Mouse (Mus musculus): ENCODE measurements at regions not wholly inside any gene's neighbourhood (a gene's known extent, or its start where the extent isn't known, plus 50 kb on each side); places are given as distances from the start of the nearest gene placed in this dataset.

DNA sequence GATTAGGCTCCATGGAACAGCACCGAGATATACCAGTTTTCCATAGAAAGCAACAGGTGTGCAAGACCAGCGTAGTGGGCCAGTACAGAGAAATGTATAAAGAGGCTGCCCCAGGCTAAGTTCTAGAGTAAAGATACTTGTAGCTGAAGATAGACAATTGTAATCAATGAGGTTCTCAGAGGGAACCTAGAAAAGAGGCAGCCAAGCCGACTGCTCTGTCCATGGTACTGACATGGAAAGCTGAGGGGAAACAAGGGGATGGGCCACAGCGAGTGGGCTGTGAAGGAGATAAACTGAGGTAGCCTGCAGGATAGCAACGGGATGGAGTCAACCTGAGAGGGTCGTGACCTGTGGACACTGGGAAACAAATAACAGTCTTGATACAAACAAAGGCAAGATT lies 275.0 kb upstream of the Zdhhc25 start:
- DNase-seq (ENCODE audit: low read depth, low spot score), result peak; percentile 26
- Histone ChIP-seq H3K9ac (ENCODE audit: insufficient read depth, low read depth, low read length, poor library complexity, severe bottlenecking) (no peak overlapping the region), H3K4me1 (ENCODE audit: control insufficient read depth in 2 of 2, insufficient read depth in 2 of 2, low read length in 2 of 2, poor library complexity in 1 of 2) (no peaks in the 10 kb centered on the region), H3K27ac (ENCODE audit: insufficient read depth, low read depth, low read length, poor library complexity, severe bottlenecking) (no peak overlapping the region), H3K9me3 (ENCODE audit: control insufficient read depth, insufficient read depth, low read depth, low read length) (no peaks in the 10 kb centered on the region), H3K4me3 (ENCODE audit: insufficient read depth in 1 of 2, low read depth in 1 of 2, low read length in 2 of 2, poor library complexity in 1 of 2, severe bottlenecking in 1 of 2) (no peak overlapping the region), H3K36me3 (ENCODE audit: control insufficient read depth, insufficient read depth, low read length, poor library complexity, severe bottlenecking) (no peaks in the 10 kb centered on the region)
- TF ChIP-seq HCFC1 (IDR thresholded peaks at IDR 0.05; ENCODE audit: borderline replicate concordance, insufficient read depth, low read length) (no peak), CHD2 (IDR thresholded peaks at IDR 0.05; ENCODE audit: low read depth, low read length) (no peak), MAFK (IDR thresholded peaks at IDR 0.05; ENCODE audit: insufficient read depth, low read depth, low read length) (no peak), ZNF384 (IDR thresholded peaks at IDR 0.05; ENCODE audit: low read depth, low read length) (no peak), ZC3H11A (IDR thresholded peaks at IDR 0.05; ENCODE audit: borderline replicate concordance, low read depth, low read length) (no peak)
- in situ Hi-C loops (cut with MboI; ENCODE audit: low sequenced_read_pairs in 2 of 2, unreplicated experiment in 2 of 2), result no loop called here

DNA sequence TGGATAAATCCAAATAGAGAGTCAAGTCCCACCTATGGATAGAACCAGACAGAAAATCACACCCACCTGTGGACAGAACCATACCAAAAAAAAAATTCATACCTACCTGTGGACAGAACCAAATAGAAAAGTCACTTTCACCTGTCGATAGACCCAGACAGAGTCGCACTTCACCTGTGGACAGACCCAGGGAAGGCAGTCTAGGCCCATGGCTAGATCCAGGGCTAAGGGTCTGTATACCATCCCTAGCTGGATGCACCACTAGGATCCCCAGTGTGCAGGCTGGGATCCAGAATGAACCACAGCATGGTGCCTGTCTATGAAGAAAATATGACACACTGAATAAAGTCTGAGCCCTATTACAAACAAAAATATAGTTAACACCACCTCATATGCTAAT lies 246.9 kb upstream of the Zdhhc25 start:
- Histone ChIP-seq H3K4me3 (ENCODE audit: insufficient read depth in 1 of 2, low read depth in 1 of 2, low read length in 2 of 2, poor library complexity in 1 of 2, severe bottlenecking in 1 of 2) (no peak overlapping the region), H3K9me3 (ENCODE audit: control insufficient read depth, insufficient read depth, low read depth, low read length) (no peaks in the 10 kb centered on the region), H3K27ac (ENCODE audit: insufficient read depth, low read depth, low read length, poor library complexity, severe bottlenecking) (no peak overlapping the region), H3K4me1 (ENCODE audit: control insufficient read depth in 2 of 2, insufficient read depth in 2 of 2, low read length in 2 of 2, poor library complexity in 1 of 2) (no peaks in the 10 kb centered on the region), H3K36me3 (ENCODE audit: control insufficient read depth, insufficient read depth, low read length, poor library complexity, severe bottlenecking) (no peaks in the 10 kb centered on the region), H3K9ac (ENCODE audit: insufficient read depth, low read depth, low read length, poor library complexity, severe bottlenecking) (no peak overlapping the region)
- no peak for TF ChIP-seq MAFK (IDR thresholded peaks at IDR 0.05; ENCODE audit: insufficient read depth, low read depth, low read length)
- no peak for TF ChIP-seq ZC3H11A (IDR thresholded peaks at IDR 0.05; ENCODE audit: borderline replicate concordance, low read depth, low read length)
- no peak for TF ChIP-seq HCFC1 (IDR thresholded peaks at IDR 0.05; ENCODE audit: borderline replicate concordance, insufficient read depth, low read length)
- TF ChIP-seq ZNF384 (IDR thresholded peaks at IDR 0.05; ENCODE audit: low read depth, low read length), result no peak
- TF ChIP-seq CHD2 (IDR thresholded peaks at IDR 0.05; ENCODE audit: low read depth, low read length), result no peak
- in situ Hi-C loops (cut with MboI; ENCODE audit: low sequenced_read_pairs in 2 of 2, unreplicated experiment in 2 of 2), result no loop called here
- DNase-seq (ENCODE audit: low read depth, low spot score), result no peak

- TF ChIP-seq CHD2 (IDR thresholded peaks at IDR 0.05; ENCODE audit: low read depth, low read length) (no peak), ZC3H11A (IDR thresholded peaks at IDR 0.05; ENCODE audit: borderline replicate concordance, low read depth, low read length) (no peak), ZNF384 (IDR thresholded peaks at IDR 0.05; ENCODE audit: low read depth, low read length) (no peak), MAFK (IDR thresholded peaks at IDR 0.05; ENCODE audit: insufficient read depth, low read depth, low read length) (no peak), HCFC1 (IDR thresholded peaks at IDR 0.05; ENCODE audit: borderline replicate concordance, insufficient read depth, low read length) (no peak)
- no peak for DNase-seq (ENCODE audit: low read depth, low spot score)
- Histone ChIP-seq H3K36me3 (ENCODE audit: control insufficient read depth, insufficient read depth, low read length, poor library complexity, severe bottlenecking) (no peaks in the 10 kb centered on the region), H3K4me1 (ENCODE audit: control insufficient read depth in 2 of 2, insufficient read depth in 2 of 2, low read length in 2 of 2, poor library complexity in 1 of 2) (no peaks in the 10 kb centered on the region), H3K27ac (ENCODE audit: insufficient read depth, low read depth, low read length, poor library complexity, severe bottlenecking) (no peak overlapping the region), H3K9me3 (ENCODE audit: control insufficient read depth, insufficient read depth, low read depth, low read length) (no peaks in the 10 kb centered on the region), H3K4me3 (ENCODE audit: insufficient read depth in 1 of 2, low read depth in 1 of 2, low read length in 2 of 2, poor library complexity in 1 of 2, severe bottlenecking in 1 of 2) (no peak overlapping the region), H3K9ac (ENCODE audit: insufficient read depth, low read depth, low read length, poor library complexity, severe bottlenecking) (no peak overlapping the region)
- in situ Hi-C loops (cut with MboI; ENCODE audit: low sequenced_read_pairs in 2 of 2, unreplicated experiment in 2 of 2), result no loop called here
Observed at GRCm38 (mm10) chr15:88360375-88361035, 239.6 kb upstream of the Zdhhc25 start.

GRCm38 (mm10) chr15:88361351-88361750 lies 238.8 kb upstream of the Zdhhc25 start:
- in situ Hi-C loops (cut with MboI; ENCODE audit: low sequenced_read_pairs in 2 of 2, unreplicated experiment in 2 of 2), result no loop called here
- Histone ChIP-seq H3K36me3 (ENCODE audit: control insufficient read depth, insufficient read depth, low read length, poor library complexity, severe bottlenecking) (no peaks in the 10 kb centered on the region), H3K9me3 (ENCODE audit: control insufficient read depth, insufficient read depth, low read depth, low read length) (no peaks in the 10 kb centered on the region), H3K9ac (ENCODE audit: insufficient read depth, low read depth, low read length, poor library complexity, severe bottlenecking) (no peak overlapping the region), H3K4me1 (ENCODE audit: control insufficient read depth in 2 of 2, insufficient read depth in 2 of 2, low read length in 2 of 2, poor library complexity in 1 of 2) (no peaks in the 10 kb centered on the region), H3K4me3 (ENCODE audit: insufficient read depth in 1 of 2, low read depth in 1 of 2, low read length in 2 of 2, poor library complexity in 1 of 2, severe bottlenecking in 1 of 2) (no peak overlapping the region), H3K27ac (ENCODE audit: insufficient read depth, low read depth, low read length, poor library complexity, severe bottlenecking) (no peak overlapping the region)
- TF ChIP-seq HCFC1 (IDR thresholded peaks at IDR 0.05; ENCODE audit: borderline replicate concordance, insufficient read depth, low read length), result no peak
- TF ChIP-seq MAFK (IDR thresholded peaks at IDR 0.05; ENCODE audit: insufficient read depth, low read depth, low read length), result no peak
- TF ChIP-seq ZC3H11A (IDR thresholded peaks at IDR 0.05; ENCODE audit: borderline replicate concordance, low read depth, low read length), result no peak
- TF ChIP-seq CHD2 (IDR thresholded peaks at IDR 0.05; ENCODE audit: low read depth, low read length), result no peak
- TF ChIP-seq ZNF384 (IDR thresholded peaks at IDR 0.05; ENCODE audit: low read depth, low read length), result no peak
- no peak for DNase-seq (ENCODE audit: low read depth, low spot score)

Data from ES-E14 (cell line).